Comparison of ENCODE assay signal across 8 mouse cellular contexts in the genomic region with DNA sequence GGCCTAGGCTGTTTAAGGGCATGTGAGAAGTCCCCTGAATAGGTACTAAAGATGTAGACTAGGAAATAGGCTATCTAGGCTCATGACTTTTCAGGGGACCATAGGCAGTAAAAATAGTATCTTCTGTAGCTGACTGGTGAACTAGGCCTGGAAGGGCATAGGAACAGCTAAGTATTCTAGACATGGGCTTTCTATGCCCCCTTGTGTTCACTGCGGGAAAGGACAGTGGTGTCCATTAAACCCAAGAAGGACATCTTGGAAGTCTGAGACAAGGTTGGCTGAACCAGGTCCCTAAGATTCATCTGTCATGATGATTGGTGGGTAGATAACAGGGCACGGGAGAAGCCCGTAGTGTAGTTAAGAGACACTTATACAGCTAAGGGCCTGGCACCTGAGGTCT. TPM values are rescaled to one million over a fixed set of nuclear protein-coding genes. Genes with fewer than 3 reads are reported as not detected.
DNase-seq lines count a peak whose midpoint lies in the region; ATAC-seq lines count a peak whose summit lies in the region.

No protein-coding gene starts in this region.

- H3K36me3 ChIP-seq in kidney, embryonic 14.5 days (ENCODE audit: control insufficient read depth, insufficient read depth, low read length) = peaks cover 47% of the 10 kb centered on the region; the same call in 1 of the 2 replicates
- peaks cover 62% of the 10 kb centered on the region for H3K36me3 ChIP-seq in liver, embryonic 13.5 days
- peaks cover 36% of the 10 kb centered on the region for H3K36me3 ChIP-seq in neural tube, embryonic 15.5 days

- H3K9me3 ChIP-seq in kidney, embryonic 14.5 days (ENCODE audit: control insufficient read depth, low read length) = no peaks in the 10 kb centered on the region
- H3K9me3 ChIP-seq in liver, embryonic 13.5 days (replicated peaks) = no peaks in the 10 kb centered on the region
- H3K9me3 ChIP-seq in neural tube, embryonic 15.5 days (replicated peaks) = no peaks in the 10 kb centered on the region

- H3K27ac ChIP-seq in kidney, embryonic 14.5 days (ENCODE audit: low read depth, low read length) = no peak overlapping the region
- H3K27ac ChIP-seq in liver, embryonic 13.5 days = no peak overlapping the region
- no peak overlapping the region for H3K27ac ChIP-seq in neural tube, embryonic 15.5 days (replicated peaks)

- no peak overlapping the region for H3K4me2 ChIP-seq in kidney, embryonic 14.5 days (replicated peaks; ENCODE audit: low read depth, low read length)
- no peak overlapping the region for H3K4me2 ChIP-seq in liver, embryonic 13.5 days
- no peak overlapping the region for H3K4me2 ChIP-seq in neural tube, embryonic 15.5 days

- peak; percentile 74; the same call in 1 of the 2 replicates for ATAC-seq in frontal cortex, adult (ENCODE audit: low TSS enrichment)
- ATAC-seq in kidney, embryonic 14.5 days (ENCODE audit: low FRiP score, low TSS enrichment) = peak; percentile 43; the same call in 1 of the 2 replicates
- ATAC-seq in liver, embryonic 13.5 days (ENCODE audit: low read depth) = 0 out of 2 replicates have a peak, but pooled peaks have one; percentile 23
- ATAC-seq in neural tube, embryonic 15.5 days (ENCODE audit: low FRiP score) = 0 out of 2 replicates have a peak, but pooled peaks have one; percentile 41

- H3K4me1 ChIP-seq in kidney, embryonic 14.5 days (ENCODE audit: control insufficient read depth, insufficient read depth, low read length) = no peaks in the 10 kb centered on the region
- no peaks in the 10 kb centered on the region for H3K4me1 ChIP-seq in liver, embryonic 13.5 days (replicated peaks)
- H3K4me1 ChIP-seq in neural tube, embryonic 15.5 days = no peaks in the 10 kb centered on the region

- no peaks in the 10 kb centered on the region for H3K27me3 ChIP-seq in kidney, embryonic 14.5 days (ENCODE audit: control insufficient read depth, insufficient read depth, low read length)
- H3K27me3 ChIP-seq in liver, embryonic 13.5 days = no peaks in the 10 kb centered on the region
- no peaks in the 10 kb centered on the region for H3K27me3 ChIP-seq in neural tube, embryonic 15.5 days (replicated peaks)

- peak; percentile 3 to 21 for DNase-seq in urinary bladder, adult 18-20 months (ENCODE audit: low spot score in 2 of 2)
- no peak for DNase-seq in urinary bladder, postnatal 4 days (ENCODE audit: low spot score in 2 of 2)
- peak; percentile 24 to 34 for DNase-seq in adrenal gland, postnatal 36 days
- DNase-seq in liver, embryonic 13.5 days = peak; percentile 15
- DNase-seq in yolk sac, embryonic 10.5 days (ENCODE audit: low spot score) = no peak

- H3K4me3 ChIP-seq in kidney, embryonic 14.5 days (ENCODE audit: low read length) = no peak overlapping the region
- no peak overlapping the region for H3K4me3 ChIP-seq in liver, embryonic 13.5 days (replicated peaks)
- no peak overlapping the region for H3K4me3 ChIP-seq in neural tube, embryonic 15.5 days (replicated peaks)

- no peak overlapping the region for H3K9ac ChIP-seq in kidney, embryonic 14.5 days (ENCODE audit: low read depth, low read length)
- H3K9ac ChIP-seq in liver, embryonic 13.5 days = no peak overlapping the region
- no peak overlapping the region for H3K9ac ChIP-seq in neural tube, embryonic 15.5 days (replicated peaks)

- WGBS in kidney, embryonic 14.5 days = 66% methylated on average over 3 of the region's 3 CpGs
- 55% methylated on average over 3 of the region's 3 CpGs for WGBS in liver, embryonic 13.5 days (ENCODE audit: insufficient replicate concordance)
- WGBS in neural tube, embryonic 15.5 days = 71% methylated on average over 3 of the region's 3 CpGs

RNA-seq across cellular contexts. Expression of a gene that starts 10.1 kb away (rescaled TPM):
- under 1 TPM in 1 of 2 experiments, not detected in 1; 0.17 TPM for total RNA-seq in adrenal gland, postnatal 36 days (2021)
- 0.17 and 0.22 TPM in 2 replicates for polyA plus RNA-seq in kidney, embryonic 14.5 days (2014; fragmentation: Nextera tagmentation; extraction: Ambion mirVana)
- 0.08 and 0.15 TPM in 2 replicates for polyA plus RNA-seq in liver, embryonic 13.5 days (2015; fragmentation: Nextera tagmentation; extraction: Ambion mirVana)
- polyA plus RNA-seq in neural tube, embryonic 15.5 days (2015; fragmentation: Nextera tagmentation; extraction: Ambion mirVana) = 1.3 TPM in 1 of 2 replicates, not detected in the other

RNA-seq across cellular contexts. Expression of a gene that starts 55.5 kb away (rescaled TPM):
- total RNA-seq in adrenal gland, postnatal 36 days (2021) = 10 to 100 TPM; 36.3 to 51.6 TPM
- polyA plus RNA-seq in kidney, embryonic 14.5 days (2014; fragmentation: Nextera tagmentation; extraction: Ambion mirVana) = 10.6 and 13.2 TPM in 2 replicates
- polyA plus RNA-seq in liver, embryonic 13.5 days (2015; fragmentation: Nextera tagmentation; extraction: Ambion mirVana) = 3.4 and 3.8 TPM in 2 replicates
- 14.4 and 14.7 TPM in 2 replicates for polyA plus RNA-seq in neural tube, embryonic 15.5 days (2015; fragmentation: Nextera tagmentation; extraction: Ambion mirVana)

Comparison
In these comparisons a context has a peak if more than half of its experiments do, and no peak if none do; other contexts are left out.
1. DNase-seq: peak in urinary bladder, adult 18-20 months (2 of 2), adrenal gland, postnatal 36 days (2 of 2) and liver, embryonic 13.5 days (single experiment); none in urinary bladder, postnatal 4 days (0 of 2) and yolk sac, embryonic 10.5 days (single experiment).
2. ATAC-seq: peak in every context shown above with its lines; median percentile 74 in frontal cortex, adult; 43 in kidney, embryonic 14.5 days; 41 in neural tube, embryonic 15.5 days; 23 in liver, embryonic 13.5 days.